Mouse (Mus musculus): ENCODE results near the gene G6pc3. TPM values are rescaled to one million over a fixed set of nuclear protein-coding genes. Genes with fewer than 3 reads are reported as not detected.

The G6pc3 gene
- polyA plus RNA-seq, 1 experiment from 2014 or later: 24.4 TPM

- H3K27me3 ChIP-seq (ENCODE audit: control insufficient read depth, insufficient read depth, low read length): no peaks in the 10 kb centered on the region
- 18% methylated on average over 10 of the region's 10 CpGs for WGBS
- no peak for ATAC-seq (replicated peaks; ENCODE audit: extremely low read depth, insufficient read depth, low FRiP score)
- peak overlapping the region; percentile 99 for H3K27ac ChIP-seq (ENCODE audit: low read length)
- no peaks in the 10 kb centered on the region for H3K9me3 ChIP-seq (replicated peaks; ENCODE audit: control insufficient read depth, low read length)
- peaks cover 85% of the 10 kb centered on the region for H3K4me1 ChIP-seq (ENCODE audit: control insufficient read depth, insufficient read depth, low read length)
- H3K36me3 ChIP-seq (ENCODE audit: control insufficient read depth, insufficient read depth): no peaks in the 10 kb centered on the region
- H3K4me2 ChIP-seq (ENCODE audit: low read depth, low read length): peak overlapping the region; percentile 37
- peak overlapping the region; percentile 56 for H3K9ac ChIP-seq (ENCODE audit: low read length)
- H3K4me3 ChIP-seq (ENCODE audit: low read length): no peak overlapping the region
Observed at GRCm38 (mm10) chr11:102214430-102215156, 25.2 kb downstream of the G6pc3 start.

- Histone ChIP-seq H3K27ac (ENCODE audit: low read length) (peak overlapping the region; percentile 99), H3K4me2 (ENCODE audit: low read depth, low read length) (peak overlapping the region; percentile 85), H3K4me3 (ENCODE audit: low read length) (peak overlapping the region; percentile 45), H3K27me3 (ENCODE audit: control insufficient read depth, insufficient read depth, low read length) (no peaks in the 10 kb centered on the region), H3K36me3 (ENCODE audit: control insufficient read depth, insufficient read depth) (no peaks in the 10 kb centered on the region), H3K9ac (ENCODE audit: low read length) (peak overlapping the region; percentile 67), H3K9me3 (replicated peaks; ENCODE audit: control insufficient read depth, low read length) (no peaks in the 10 kb centered on the region), H3K4me1 (ENCODE audit: control insufficient read depth, insufficient read depth, low read length) (peaks cover 86% of the 10 kb centered on the region)
- WGBS: 31% methylated on average over 11 of the region's 11 CpGs
- ATAC-seq (replicated peaks; ENCODE audit: extremely low read depth, insufficient read depth, low FRiP score): no peak
Observed at GRCm38 (mm10) chr11:102215511-102215910, 26.1 kb downstream of the G6pc3 start.

- no peaks in the 10 kb centered on the region for H3K27me3 ChIP-seq (ENCODE audit: control insufficient read depth, insufficient read depth, low read length)
- H3K27ac ChIP-seq (ENCODE audit: low read length): peak overlapping the region; percentile 99
- no peaks in the 10 kb centered on the region for H3K9me3 ChIP-seq (replicated peaks; ENCODE audit: control insufficient read depth, low read length)
- peaks cover 88% of the 10 kb centered on the region for H3K4me1 ChIP-seq (ENCODE audit: control insufficient read depth, insufficient read depth, low read length)
- peak overlapping the region; percentile 76 for H3K4me3 ChIP-seq (ENCODE audit: low read length)
- peak overlapping the region; percentile 85 for H3K4me2 ChIP-seq (ENCODE audit: low read depth, low read length)
- peak overlapping the region; percentile 88 for H3K9ac ChIP-seq (ENCODE audit: low read length)
- 15% methylated on average over 12 of the region's 12 CpGs for WGBS
- ATAC-seq (replicated peaks; ENCODE audit: extremely low read depth, insufficient read depth, low FRiP score): peak; percentile 74
- no peaks in the 10 kb centered on the region for H3K36me3 ChIP-seq (ENCODE audit: control insufficient read depth, insufficient read depth)
Observed at GRCm38 (mm10) chr11:102216056-102216885, 26.9 kb downstream of the G6pc3 start.

- H3K4me2 ChIP-seq (ENCODE audit: low read depth, low read length): peak overlapping the region; percentile 85
- no peak for ATAC-seq (replicated peaks; ENCODE audit: extremely low read depth, insufficient read depth, low FRiP score)
- H3K9ac ChIP-seq (ENCODE audit: low read length): peak overlapping the region; percentile 88
- H3K9me3 ChIP-seq (replicated peaks; ENCODE audit: control insufficient read depth, low read length): no peaks in the 10 kb centered on the region
- H3K36me3 ChIP-seq (ENCODE audit: control insufficient read depth, insufficient read depth): no peaks in the 10 kb centered on the region
- H3K4me3 ChIP-seq (ENCODE audit: low read length): peak overlapping the region; percentile 76
- H3K27ac ChIP-seq (ENCODE audit: low read length): peak overlapping the region; percentile 99
- H3K27me3 ChIP-seq (ENCODE audit: control insufficient read depth, insufficient read depth, low read length): no peaks in the 10 kb centered on the region
- 25% methylated on average over 5 of the region's 5 CpGs for WGBS
- H3K4me1 ChIP-seq (ENCODE audit: control insufficient read depth, insufficient read depth, low read length): peaks cover 84% of the 10 kb centered on the region
Observed at GRCm38 (mm10) chr11:102216886-102217240, 27.4 kb downstream of the G6pc3 start.

GRCm38 (mm10) chr11:102217396-102217795 is 28.0 kb downstream of the G6pc3 start:
- peak overlapping the region; percentile 85 for H3K4me2 ChIP-seq (ENCODE audit: low read depth, low read length)
- H3K4me1 ChIP-seq (ENCODE audit: control insufficient read depth, insufficient read depth, low read length): peaks cover 84% of the 10 kb centered on the region
- peak overlapping the region; percentile 99 for H3K27ac ChIP-seq (ENCODE audit: low read length)
- no peaks in the 10 kb centered on the region for H3K36me3 ChIP-seq (ENCODE audit: control insufficient read depth, insufficient read depth)
- no peaks in the 10 kb centered on the region for H3K9me3 ChIP-seq (replicated peaks; ENCODE audit: control insufficient read depth, low read length)
- peak overlapping the region; percentile 88 for H3K9ac ChIP-seq (ENCODE audit: low read length)
- 26% methylated on average over 6 of the region's 6 CpGs for WGBS
- H3K4me3 ChIP-seq (ENCODE audit: low read length): peak overlapping the region; percentile 76
- no peak for ATAC-seq (replicated peaks; ENCODE audit: extremely low read depth, insufficient read depth, low FRiP score)
- no peaks in the 10 kb centered on the region for H3K27me3 ChIP-seq (ENCODE audit: control insufficient read depth, insufficient read depth, low read length)

GRCm38 (mm10) chr11:102217876-102218430 is 28.5 kb downstream of the G6pc3 start:
- H3K27ac ChIP-seq (ENCODE audit: low read length): peak overlapping the region; percentile 99
- WGBS: 24% methylated on average over 7 of the region's 7 CpGs
- H3K4me2 ChIP-seq (ENCODE audit: low read depth, low read length): peak overlapping the region; percentile 85
- no peak for ATAC-seq (replicated peaks; ENCODE audit: extremely low read depth, insufficient read depth, low FRiP score)
- H3K36me3 ChIP-seq (ENCODE audit: control insufficient read depth, insufficient read depth): no peaks in the 10 kb centered on the region
- H3K4me3 ChIP-seq (ENCODE audit: low read length): peak overlapping the region; percentile 76
- H3K9me3 ChIP-seq (replicated peaks; ENCODE audit: control insufficient read depth, low read length): no peaks in the 10 kb centered on the region
- peak overlapping the region; percentile 88 for H3K9ac ChIP-seq (ENCODE audit: low read length)
- peaks cover 84% of the 10 kb centered on the region for H3K4me1 ChIP-seq (ENCODE audit: control insufficient read depth, insufficient read depth, low read length)
- H3K27me3 ChIP-seq (ENCODE audit: control insufficient read depth, insufficient read depth, low read length): no peaks in the 10 kb centered on the region

GRCm38 (mm10) chr11:102218783-102219182 is 29.4 kb downstream of the G6pc3 start:
- Histone ChIP-seq H3K9me3 (replicated peaks; ENCODE audit: control insufficient read depth, low read length) (no peaks in the 10 kb centered on the region), H3K4me3 (ENCODE audit: low read length) (peak overlapping the region; percentile 76), H3K27ac (ENCODE audit: low read length) (peak overlapping the region; percentile 99), H3K27me3 (ENCODE audit: control insufficient read depth, insufficient read depth, low read length) (no peaks in the 10 kb centered on the region), H3K4me2 (ENCODE audit: low read depth, low read length) (peak overlapping the region; percentile 85), H3K4me1 (ENCODE audit: control insufficient read depth, insufficient read depth, low read length) (peaks cover 83% of the 10 kb centered on the region), H3K9ac (ENCODE audit: low read length) (peak overlapping the region; percentile 88), H3K36me3 (ENCODE audit: control insufficient read depth, insufficient read depth) (no peaks in the 10 kb centered on the region)
- 0% methylated on average over 8 of the region's 10 CpGs for WGBS
- ATAC-seq (replicated peaks; ENCODE audit: extremely low read depth, insufficient read depth, low FRiP score): peak; percentile 76

GRCm38 (mm10) chr11:102219247-102219993 is 30.0 kb downstream of the G6pc3 start:
- H3K9me3 ChIP-seq (replicated peaks; ENCODE audit: control insufficient read depth, low read length): no peaks in the 10 kb centered on the region

More at GRCm38 (mm10) chr11:102219247-102219993, 30.0 kb downstream of the G6pc3 start:
- Histone ChIP-seq H3K27me3 (ENCODE audit: control insufficient read depth, insufficient read depth, low read length) (no peaks in the 10 kb centered on the region), H3K4me1 (ENCODE audit: control insufficient read depth, insufficient read depth, low read length) (peaks cover 82% of the 10 kb centered on the region), H3K4me3 (ENCODE audit: low read length) (peak overlapping the region; percentile 76), H3K27ac (ENCODE audit: low read length) (peak overlapping the region; percentile 99), H3K4me2 (ENCODE audit: low read depth, low read length) (peak overlapping the region; percentile 85), H3K9ac (ENCODE audit: low read length) (peak overlapping the region; percentile 67), H3K36me3 (ENCODE audit: control insufficient read depth, insufficient read depth) (no peaks in the 10 kb centered on the region; the same call in 1 of the 2 replicates)
- ATAC-seq (replicated peaks; ENCODE audit: extremely low read depth, insufficient read depth, low FRiP score): no peak
- WGBS: 32% methylated on average over 14 of the region's 14 CpGs
